Mouse (Mus musculus) heart, embryonic 12.5 days (tissue): ENCODE measurements around the gene Gm10282. TPM values are rescaled to one million over a fixed set of nuclear protein-coding genes. Genes with fewer than 3 reads are reported as not detected.

ENCODE experiments used
- ATAC-seq: fragments of 200-750 bp; cut with Nextera tagmentation; 2 replicates; pipeline ENCODE4 v1.8.0; 2017; ENCODE audit warnings: moderate TSS enrichment, moderate library complexity; ENCODE audit not compliant: insufficient number of reproducible peaks, low FRiP score
- H3K27ac ChIP-seq: fragments of 300-500 bp; sonication (generic); 2 replicates; pipeline ENCODE4 v1.5.1; 2016; ENCODE audit warnings: mild to moderate bottlenecking, moderate library complexity; ENCODE audit not compliant: poor library complexity, severe bottlenecking
- H3K27me3 ChIP-seq: fragments of 300-500 bp; sonication (generic); replicated peaks from 2 replicates; pipeline ENCODE4 v1.6.1; 2016; ENCODE audit warnings: mild to moderate bottlenecking, moderate library complexity
- H3K36me3 ChIP-seq: fragments of 300-500 bp; sonication (generic); 2 replicates; pipeline ENCODE4 v1.6.1; 2016; ENCODE audit warnings: mild to moderate bottlenecking, moderate library complexity
- H3K4me1 ChIP-seq: fragments of 300-500 bp; sonication (generic); replicated peaks from 2 replicates; pipeline ENCODE4 v1.6.1; 2016; ENCODE audit warnings: mild to moderate bottlenecking
- H3K4me2 ChIP-seq: fragments of 300-500 bp; sonication (generic); 2 replicates; pipeline ENCODE4 v1.6.1; 2016; ENCODE audit warnings: mild to moderate bottlenecking, moderate library complexity
- H3K4me3 ChIP-seq: fragments of 300-500 bp; sonication (generic); 2 replicates; pipeline ENCODE4 v1.5.1; 2016; ENCODE audit warnings: mild to moderate bottlenecking
- H3K9ac ChIP-seq: fragments of 300-500 bp; sonication (generic); 2 replicates; pipeline ENCODE4 v1.6.1; 2016; ENCODE audit warnings: mild to moderate bottlenecking, moderate library complexity
- H3K9me3 ChIP-seq: fragments of 300-500 bp; sonication (generic); replicated peaks from 2 replicates; pipeline ENCODE4 v1.6.1; 2016; ENCODE audit warnings: mild to moderate bottlenecking, moderate library complexity
- WGBS: fragments of 180-500 bp; shearing (Covaris S2); methylation state at CpG from one replicate; pipeline ENCODE4 v1.1.7; 2016; 5-methylcytosine and 5-hydroxymethylcytosine counted together
- polyA plus RNA-seq: library from polyadenylated mRNA; unstranded; fragments of >200 nt; fragmentation: Nextera tagmentation; extraction: Ambion mirVana; gene quantifications from 2 replicates; pipeline ENCODE4 v1.2.1, GENCODE M21; 2016

Gm10282 gene
- polyA plus RNA-seq, 1 experiment from 2014 or later, result 17.1 TPM

GRCm38 (mm10) chr8:72260585-72260984 lies 44.5 kb downstream of the Gm10282 start:
- Histone ChIP-seq H3K9ac (no peak overlapping the region), H3K36me3 (peaks cover 11% of the 10 kb centered on the region), H3K27me3 (no peaks in the 10 kb centered on the region), H3K4me1 (peaks cover 21% of the 10 kb centered on the region), H3K4me2 (no peak overlapping the region), H3K27ac (peak overlapping the region; percentile 29; the same call in 1 of the 2 replicates), H3K4me3 (no peak overlapping the region), H3K9me3 (no peaks in the 10 kb centered on the region)
- no peak for ATAC-seq
- 48% methylated on average over 4 of the region's 4 CpGs for WGBS

- no peak overlapping the region for H3K9ac ChIP-seq
- no peak for ATAC-seq
- no peak overlapping the region for H3K4me2 ChIP-seq
- H3K4me3 ChIP-seq, result no peak overlapping the region
- no peak overlapping the region for H3K27ac ChIP-seq
- no peaks in the 10 kb centered on the region for H3K9me3 ChIP-seq
- peaks cover 21% of the 10 kb centered on the region for H3K4me1 ChIP-seq
- peaks cover 18% of the 10 kb centered on the region for H3K36me3 ChIP-seq
- WGBS, result 64% methylated on average over 2 of the region's 2 CpGs
- H3K27me3 ChIP-seq, result no peaks in the 10 kb centered on the region
Observed at GRCm38 (mm10) chr8:72259862-72260261, 45.2 kb downstream of the Gm10282 start.

GRCm38 (mm10) chr8:72257902-72258238 lies 47.2 kb downstream of the Gm10282 start:
- Histone ChIP-seq H3K4me2 (no peak overlapping the region), H3K4me3 (no peak overlapping the region), H3K27me3 (no peaks in the 10 kb centered on the region), H3K27ac (no peak overlapping the region), H3K4me1 (peaks cover 21% of the 10 kb centered on the region), H3K36me3 (peaks cover 36% of the 10 kb centered on the region), H3K9me3 (no peaks in the 10 kb centered on the region), H3K9ac (no peak overlapping the region)
- ATAC-seq, result no peak
- WGBS, result 96% methylated on average over 1 of the region's 1 CpGs

- Histone ChIP-seq H3K4me1 (peaks cover 21% of the 10 kb centered on the region), H3K4me2 (no peak overlapping the region), H3K9me3 (no peaks in the 10 kb centered on the region), H3K36me3 (peaks cover 41% of the 10 kb centered on the region), H3K27me3 (no peaks in the 10 kb centered on the region), H3K9ac (no peak overlapping the region), H3K27ac (no peak overlapping the region), H3K4me3 (no peak overlapping the region)
- ATAC-seq, result no peak; the same call in 1 of the 2 replicates
- 51% methylated on average over 7 of the region's 7 CpGs for WGBS
Observed at GRCm38 (mm10) chr8:72257171-72257901, 47.7 kb downstream of the Gm10282 start.

Other genes with a start within 250 kb of the Gm10282 start
- not detected in 2 replicates for gene Olfr373, start 222.1 kb downstream of the Gm10282 start, polyA plus RNA-seq
- gene Olfr374, start 198.2 kb downstream of the Gm10282 start, polyA plus RNA-seq, result 0.14 TPM in 1 of 2 replicates, not detected in the other
- 399 and 414 TPM in 2 replicates for gene Tpm4, start 170.3 kb downstream of the Gm10282 start, polyA plus RNA-seq
- gene Rab8a, start 144.1 kb downstream of the Gm10282 start, polyA plus RNA-seq, result 72.5 and 77.5 TPM in 2 replicates
- gene Hsh2d, start 115.6 kb downstream of the Gm10282 start, polyA plus RNA-seq, result 0.09 TPM in 1 of 2 replicates, not detected in the other
- gene Cib3, start 92.4 kb downstream of the Gm10282 start, polyA plus RNA-seq, result not detected in 2 replicates
- gene Gm11034, start 91.6 kb downstream of the Gm10282 start, polyA plus RNA-seq, result not detected in 2 replicates
- gene Fam32a, start 85.5 kb downstream of the Gm10282 start, polyA plus RNA-seq, result 43.9 and 44.7 TPM in 2 replicates
- 112 and 113 TPM in 2 replicates for gene Ap1m1, start 65.2 kb downstream of the Gm10282 start, polyA plus RNA-seq
- 28.1 and 31.6 TPM in 2 replicates for gene Klf2, start 13.8 kb upstream of the Gm10282 start, polyA plus RNA-seq
- gene Eps15l1, start 116.2 kb upstream of the Gm10282 start, polyA plus RNA-seq, result 47.4 and 50.6 TPM in 2 replicates
- 0.78 and 1.3 TPM in 2 replicates for gene Calr3, start 138.6 kb upstream of the Gm10282 start, polyA plus RNA-seq
- 10.7 and 11.0 TPM in 2 replicates for gene 1700030K09Rik, start 138.6 kb upstream of the Gm10282 start, polyA plus RNA-seq
- 57.2 and 60.6 TPM in 2 replicates for gene Cherp, start 170.0 kb upstream of the Gm10282 start, polyA plus RNA-seq
- 22.5 and 23.6 TPM in 2 replicates for gene Slc35e1, start 187.4 kb upstream of the Gm10282 start, polyA plus RNA-seq
- 10.6 and 11.7 TPM in 2 replicates for gene Med26, start 243.0 kb upstream of the Gm10282 start, polyA plus RNA-seq